Mouse (Mus musculus) MEL (cell line): ENCODE measurements around the gene Sdccag8. TPM values are rescaled to one million over a fixed set of nuclear protein-coding genes. Genes with fewer than 3 reads are reported as not detected.

Source experiments
- DNase-seq: peaks from one replicate; pipeline ENCODE4 v3.0.0; 2011; ENCODE audit warnings: low read depth, low spot score
- H3K27ac ChIP-seq: 2 replicates; pipeline ENCODE4 v1.5.1; 2012; ENCODE audit warnings: low read depth, mild to moderate bottlenecking, control low read depth, low read length, moderate library complexity; ENCODE audit not compliant: control insufficient read depth
- H3K27me3 ChIP-seq, 2 experiments: fragments of 150-350 bp in 1 of 2; sonication (generic) in 1 of 2; 2 replicates each; pipeline ENCODE4 v1.6.1; 2012; ENCODE audit warnings: low read length in 2 of 2, mild to moderate bottlenecking in 2 of 2, improper control_type of control experiment in 1 of 2, moderate library complexity in 1 of 2; ENCODE audit not compliant: insufficient read depth in 2 of 2, control insufficient read depth in 1 of 2
- H3K36me3 ChIP-seq, 2 experiments: 2 replicates each; pipeline ENCODE4 v1.6.1; 2012 to 2014; ENCODE audit warnings: low read length in 2 of 2, improper control_type of control experiment in 1 of 2, inconsistent platforms in 1 of 2, mild to moderate bottlenecking in 1 of 2; ENCODE audit not compliant: insufficient read depth in 2 of 2, control insufficient read depth in 1 of 2
- H3K4me1 ChIP-seq, 2 experiments: fragments of 150-350 bp in 1 of 2; sonication (generic) in 1 of 2; 2 replicates each; pipeline ENCODE4 v1.6.1; 2012; ENCODE audit warnings: low read length in 2 of 2, improper control_type of control experiment in 1 of 2, mild to moderate bottlenecking in 1 of 2; ENCODE audit not compliant: insufficient read depth in 2 of 2, control insufficient read depth in 1 of 2
- H3K4me3 ChIP-seq, 2 experiments: fragments of 150-350 bp in 1 of 2; sonication (generic) in 1 of 2; 2 replicates each; pipeline ENCODE4 v1.5.1; 2012; ENCODE audit warnings: low read depth in 2 of 2, low read length in 2 of 2, mild to moderate bottlenecking in 2 of 2, moderate library complexity in 2 of 2, control low read depth in 1 of 2, improper control_type of control experiment in 1 of 2; ENCODE audit not compliant: control insufficient read depth in 1 of 2, insufficient read depth in 1 of 2
- H3K79me2 ChIP-seq: 2 replicates; pipeline ENCODE4 v1.6.1; 2012; ENCODE audit warnings: mild to moderate bottlenecking, low read length, moderate library complexity; ENCODE audit not compliant: control insufficient read depth, poor library complexity, insufficient read depth
- H3K9ac ChIP-seq: 2 replicates; pipeline ENCODE4 v1.6.1; 2012; ENCODE audit warnings: low read depth, mild to moderate bottlenecking, control low read depth, low read length, moderate library complexity; ENCODE audit not compliant: control insufficient read depth, poor library complexity, severe bottlenecking
- H3K9me3 ChIP-seq: fragments of 150-350 bp; sonication (generic); replicated peaks from 2 replicates; pipeline ENCODE4 v1.6.1; 2012; ENCODE audit warnings: mild to moderate bottlenecking, low read length, improper control_type of control experiment, moderate library complexity; ENCODE audit not compliant: insufficient read depth
- BHLHE40 ChIP-seq: IDR thresholded peaks from 2 replicates; pipeline ENCODE4 v1.6.1; 2012; ENCODE audit warnings: low read depth, mild to moderate bottlenecking, inconsistent platforms, low read length, improper control_type of control experiment, borderline replicate concordance
- CHD1 ChIP-seq: IDR thresholded peaks from 2 replicates; pipeline ENCODE4 v1.6.1; 2012; ENCODE audit warnings: low read depth, mild to moderate bottlenecking, inconsistent platforms, low read length, improper control_type of control experiment
- ELF1 ChIP-seq: IDR thresholded peaks from 2 replicates; pipeline ENCODE4 v1.6.1; 2014; ENCODE audit warnings: low read depth, mild to moderate bottlenecking, inconsistent platforms, low read length, improper control_type of control experiment, moderate library complexity
- EP300 ChIP-seq, 2 experiments: IDR thresholded peaks; 2 replicates each; pipeline ENCODE4 v1.6.1; 2011; ENCODE audit warnings: improper control_type of control experiment in 2 of 2, low read length in 2 of 2, low read depth in 1 of 2, mild to moderate bottlenecking in 1 of 2
- JUND ChIP-seq: IDR thresholded peaks from 2 replicates; pipeline ENCODE4 v1.6.1; 2011; ENCODE audit warnings: low read depth, mild to moderate bottlenecking, improper control_type of control experiment, low read length
- MAFK ChIP-seq: IDR thresholded peaks from 2 replicates; pipeline ENCODE4 v1.6.1; 2011; ENCODE audit warnings: low read depth, mild to moderate bottlenecking, low read length, improper control_type of control experiment, borderline replicate concordance
- MEF2A ChIP-seq: IDR thresholded peaks from 2 replicates; pipeline ENCODE4 v1.6.1; 2014; ENCODE audit warnings: low read depth, mild to moderate bottlenecking, inconsistent platforms, low read length, improper control_type of control experiment; ENCODE audit not compliant: poor library complexity, insufficient replicate concordance, severe bottlenecking; ENCODE audit errors: extremely low read depth
- MYC ChIP-seq: IDR thresholded peaks from 2 replicates; pipeline ENCODE4 v1.6.1; 2011; ENCODE audit warnings: low read depth, mild to moderate bottlenecking, low read length, improper control_type of control experiment, moderate library complexity
- POLR2A ChIP-seq, 2 experiments: IDR thresholded peaks; 2 replicates each; pipeline ENCODE4 v1.6.1; 2011 to 2012; ENCODE audit warnings: low read length in 2 of 2, mild to moderate bottlenecking in 2 of 2, control low read depth in 1 of 2, improper control_type of control experiment in 1 of 2, low read depth in 1 of 2, moderate library complexity in 1 of 2; ENCODE audit not compliant: control insufficient read depth in 1 of 2, insufficient read depth in 1 of 2, poor library complexity in 1 of 2
- RAD21 ChIP-seq: IDR thresholded peaks from 2 replicates; pipeline ENCODE4 v1.6.1; 2011; ENCODE audit warnings: mild to moderate bottlenecking, low read depth, low read length, improper control_type of control experiment
- RCOR1 ChIP-seq: IDR thresholded peaks from 2 replicates; pipeline ENCODE4 v1.6.1; 2012; ENCODE audit warnings: low read depth, mild to moderate bottlenecking, inconsistent platforms, low read length, improper control_type of control experiment
- TBP ChIP-seq: IDR thresholded peaks from 2 replicates; pipeline ENCODE4 v1.8.0; 2011; ENCODE audit warnings: low read depth, low read length, improper control_type of control experiment
- TCF12 ChIP-seq: IDR thresholded peaks from 2 replicates; pipeline ENCODE4 v1.6.1; 2014; ENCODE audit warnings: low read depth, mild to moderate bottlenecking, inconsistent platforms, low read length, improper control_type of control experiment, moderate library complexity
- UBTF ChIP-seq: IDR thresholded peaks from 2 replicates; pipeline ENCODE4 v1.6.1; 2012; ENCODE audit warnings: low read depth, mild to moderate bottlenecking, inconsistent platforms, low read length, improper control_type of control experiment, moderate library complexity, borderline replicate concordance; ENCODE audit not compliant: insufficient read depth
- USF1 ChIP-seq: IDR thresholded peaks from 2 replicates; pipeline ENCODE4 v1.6.1; 2014; ENCODE audit warnings: low read depth, mild to moderate bottlenecking, inconsistent platforms, low read length, improper control_type of control experiment, moderate library complexity
- ZKSCAN1 ChIP-seq: IDR thresholded peaks from 2 replicates; pipeline ENCODE4 v1.6.1; 2012; ENCODE audit warnings: low read depth, mild to moderate bottlenecking, inconsistent platforms, low read length, improper control_type of control experiment, moderate library complexity
- ZNF384 ChIP-seq: IDR thresholded peaks from 2 replicates; pipeline ENCODE4 v1.6.1; 2012; ENCODE audit warnings: low read depth, mild to moderate bottlenecking, inconsistent platforms, low read length, improper control_type of control experiment
- polyA plus RNA-seq, 2 experiments: library from polyadenylated mRNA; stranded (reverse) in 1 of 2; unstranded in 1 of 2; fragments of >175 nt in 1 of 2; fragments of >200 nt in 1 of 2; gene quantifications; 2 replicates each; pipeline versions ENCODE4 v1.2.1 to v1.2.4; 2012; ENCODE audit warnings: low replicate concordance in 2 of 2, low read depth in 1 of 2; ENCODE audit not compliant: insufficient read length in 2 of 2, insufficient read depth in 1 of 2, missing spikeins in 1 of 2
- total RNA-seq: library from RNA; depleted of rRNA; stranded (reverse); fragments of 300-350 nt; gene quantifications from 2 replicates; pipeline ENCODE4 v1.2.3, GENCODE M21; 2012

Gene Sdccag8
- total and polyA plus RNA-seq, 3 experiments: 4.6 to 7.8 TPM; not detected in 1

DNA sequence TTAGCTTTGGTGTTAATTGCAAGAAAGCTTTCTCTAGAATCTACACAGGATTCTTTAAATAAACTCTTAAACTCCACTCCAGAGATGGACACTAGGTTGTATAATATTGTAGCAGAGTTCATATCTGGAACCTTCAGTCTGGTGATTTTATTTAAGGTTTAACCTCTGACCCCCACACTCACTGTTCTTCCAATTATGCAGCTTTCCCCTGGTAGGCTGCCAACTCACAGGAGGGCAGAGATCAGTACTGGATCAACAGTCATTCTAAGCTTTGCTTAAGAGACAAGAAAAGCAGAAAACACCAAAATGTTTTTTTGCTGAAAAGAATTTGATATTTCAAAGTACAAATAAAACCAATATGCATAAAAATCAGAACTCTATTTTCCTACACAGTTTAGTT, 231.4 kb downstream of the Sdccag8 start:
- Histone ChIP-seq H3K27ac (no peak overlapping the region), H3K9me3 (no peaks in the 10 kb centered on the region)
- DNase-seq: no peak
- TF ChIP-seq MEF2A (no peak), RCOR1 (no peak), ZKSCAN1 (no peak), RAD21 (no peak), MYC (no peak), MAFK (no peak), BHLHE40 (no peak), POLR2A (IDR thresholded peaks at IDR 0.05; ENCODE audit: control insufficient read depth in 1 of 2, insufficient read depth in 1 of 2, low read depth in 1 of 2, low read length in 2 of 2, poor library complexity in 1 of 2) (no peak), ZNF384 (no peak), TBP (no peak)
- TF ChIP-seq, all 39 proteins: peak for 0
- Histone ChIP-seq H3K36me3 (no peaks in the 10 kb centered on the region), H3K9ac (no peak overlapping the region), H3K27me3 (no peaks in the 10 kb centered on the region), H3K4me3 (no peak overlapping the region), H3K79me2 (no peaks in the 10 kb centered on the region), H3K4me1 (no peaks in the 10 kb centered on the region)

DNA sequence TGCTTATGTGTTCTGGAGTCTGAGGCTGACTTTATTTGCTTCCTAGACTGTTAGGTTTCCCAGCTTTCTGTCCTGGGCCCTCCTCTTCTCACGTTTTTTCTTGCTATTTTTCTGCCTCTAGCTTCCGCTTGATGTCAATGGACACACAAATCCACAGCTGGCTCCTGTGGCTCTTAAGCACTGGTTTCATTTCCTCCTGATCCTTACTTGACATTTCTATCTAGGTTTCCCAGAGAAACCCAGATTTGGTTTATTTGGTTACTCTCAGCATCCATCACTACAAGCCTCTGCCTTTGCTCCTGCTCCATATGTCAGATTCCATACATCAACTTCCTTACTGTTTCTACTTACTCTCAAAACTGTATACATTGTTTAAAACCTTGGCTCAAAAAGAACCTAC, 232.5 kb downstream of the Sdccag8 start:
- Histone ChIP-seq H3K4me1 (no peaks in the 10 kb centered on the region), H3K79me2 (no peaks in the 10 kb centered on the region), H3K9ac (no peak overlapping the region), H3K36me3 (no peaks in the 10 kb centered on the region), H3K9me3 (no peaks in the 10 kb centered on the region)
- TF ChIP-seq JUND (no peak), ELF1 (no peak), CHD1 (no peak), MYC (no peak), USF1 (no peak), ZNF384 (no peak), UBTF (no peak), TCF12 (no peak)
- TF ChIP-seq, all 39 proteins: peak for 0
- Histone ChIP-seq H3K27ac (no peak overlapping the region), H3K4me3 (no peak overlapping the region), H3K27me3 (no peaks in the 10 kb centered on the region)
- DNase-seq: no peak

DNA sequence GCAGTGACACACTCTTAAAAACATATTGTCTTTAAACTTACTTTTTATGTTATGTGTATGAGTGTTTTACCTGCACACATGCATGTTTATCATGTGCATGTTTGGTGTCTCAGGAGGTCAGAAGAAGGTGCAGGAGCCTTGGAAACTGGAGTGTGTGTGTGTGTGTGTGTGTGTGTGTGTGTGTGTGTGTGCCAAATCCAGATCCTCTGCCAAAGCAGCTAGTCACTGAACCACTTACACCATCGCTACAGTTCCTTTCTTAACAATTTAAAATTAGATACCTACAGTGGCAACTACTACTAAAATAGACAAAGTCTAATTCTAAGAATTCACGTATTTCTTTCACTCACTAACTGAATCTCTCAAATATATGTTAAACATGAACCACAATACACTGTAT, 234.3 kb downstream of the Sdccag8 start:
- Histone ChIP-seq H3K27me3 (no peaks in the 10 kb centered on the region), H3K36me3 (no peaks in the 10 kb centered on the region), H3K9ac (no peak overlapping the region), H3K79me2 (no peaks in the 10 kb centered on the region), H3K4me1 (no peaks in the 10 kb centered on the region), H3K4me3 (no peak overlapping the region), H3K27ac (no peak overlapping the region), H3K9me3 (no peaks in the 10 kb centered on the region)
- no peak for DNase-seq
- TF ChIP-seq EP300 (IDR thresholded peaks at IDR 0.05; ENCODE audit: low read depth in 1 of 2, low read length in 2 of 2): no peak
